Mouse (Mus musculus) adrenal gland, postnatal 14 days (tissue): Measurements from ENCODE around the gene Pfpl. TPM values are rescaled to one million over a fixed set of nuclear protein-coding genes. Genes with fewer than 3 reads are reported as not detected.

Experiments used
- DNase-seq: peaks from one replicate; pipeline ENCODE4 v3.0.0; 2021; ENCODE audit warnings: mixed read lengths
- long read RNA-seq, 2 experiments: library from polyadenylated mRNA; stranded (forward); transcript quantifications; one replicate each; pipeline ENCODE4 v2.0.0; 2021
- total RNA-seq: library from RNA; stranded (reverse); gene quantifications from 2 replicates; pipeline ENCODE4 v1.2.3, GENCODE M21; 2021

Gene Pfpl
- total RNA-seq = not detected in 2 replicates
- long read RNA-seq, experiment 1 = 0 reads
- long read RNA-seq, experiment 2 = 0 reads

DNA sequence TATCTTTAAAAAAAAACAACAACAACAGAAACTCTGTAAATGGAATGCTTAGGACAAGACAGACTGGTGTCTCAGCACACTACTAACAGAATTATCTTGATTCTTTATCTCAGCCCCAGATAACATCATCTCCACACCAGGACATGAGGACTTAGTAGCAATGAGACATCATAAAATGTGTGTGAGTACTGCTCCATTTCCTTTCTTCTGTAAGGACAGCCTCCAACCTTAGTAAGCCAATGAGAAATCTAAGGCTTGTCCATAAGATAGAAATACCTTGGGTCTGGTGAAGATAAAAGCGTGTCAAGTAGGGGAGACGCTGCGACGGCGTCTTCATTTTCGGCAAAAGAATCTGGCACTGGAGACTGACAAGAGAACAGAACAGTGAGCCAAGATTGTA lies at the start of gene Pfpl:
Gene Pfpl, plus strand, starts transcription at position 301 of the 400 bp plus-strand sequence.
- DNase-seq = no peak

- no peak for DNase-seq
Measured at GRCm38 (mm10) chr19:12386979-12387378, 40.7 kb upstream of the Pfpl start, which contains the start of gene Olfr1440. Gene Olfr1440 (plus strand): TSS chr19:12387279.

GRCm38 (mm10) chr19:12413737-12414136 lies 14.0 kb upstream of the Pfpl start:
- DNase-seq = no peak

DNA sequence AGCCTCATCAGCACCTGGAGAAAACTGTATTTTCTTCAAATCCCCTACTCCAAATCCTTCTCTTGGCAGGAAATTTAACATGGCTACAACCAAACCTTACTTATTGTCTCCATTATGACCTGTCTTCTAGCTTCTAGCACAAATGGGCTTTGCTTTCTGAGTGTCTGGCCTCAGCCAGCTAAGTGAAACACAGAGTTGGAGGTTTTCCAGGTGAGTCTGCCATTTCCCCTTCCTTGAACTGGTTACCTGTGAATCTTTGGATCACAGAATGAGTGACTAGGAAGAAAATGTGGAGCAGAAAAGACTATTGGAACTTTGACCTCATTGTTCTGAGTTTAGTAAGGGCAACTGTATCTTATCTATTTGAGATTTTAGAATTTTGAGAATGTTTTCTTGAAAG lies 10.3 kb upstream of the Pfpl start, which contains the start of gene Olfr1441:
Gene Olfr1441, plus strand, starts transcription at position 73 of the 400 bp plus-strand sequence.
- no peak for DNase-seq

DNA sequence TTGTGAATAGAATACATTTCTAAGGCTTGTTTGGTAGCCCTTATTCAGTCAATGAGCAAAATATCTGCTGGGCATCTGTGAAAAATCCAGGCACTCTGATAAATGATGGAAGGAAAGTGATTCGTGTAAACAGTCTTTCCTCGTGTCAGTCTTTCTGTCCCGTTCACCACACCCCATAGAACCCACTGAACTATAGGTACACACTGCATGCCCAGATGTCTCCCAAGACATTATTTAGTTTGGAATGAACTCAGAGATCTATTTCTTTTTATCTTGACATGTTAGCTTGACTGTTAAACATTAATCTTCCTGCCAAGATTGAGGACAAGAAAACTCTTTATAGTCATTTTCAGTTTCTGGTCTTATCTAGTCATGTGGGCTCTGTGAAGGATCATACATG lies 9.4 kb upstream of the Pfpl start:
- no peak for DNase-seq

DNA sequence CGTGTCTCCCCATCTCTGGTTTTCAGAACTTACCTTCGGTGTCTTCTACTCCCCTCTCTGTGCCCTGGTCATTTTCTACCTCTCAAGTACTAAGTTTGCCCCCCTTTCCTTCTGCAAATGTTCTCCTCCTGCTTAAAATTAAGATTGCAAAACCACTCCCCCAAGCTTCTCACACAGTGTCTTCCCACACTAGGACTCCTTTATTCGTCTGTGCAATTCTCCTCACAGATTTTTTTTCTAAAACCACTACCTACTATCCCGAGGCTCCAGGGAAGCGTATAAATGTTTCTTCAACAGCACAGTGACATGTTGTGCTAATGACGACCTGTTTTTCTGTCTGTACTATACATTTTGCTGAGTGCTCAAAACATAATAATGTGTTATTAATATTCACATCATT lies 7.2 kb upstream of the Pfpl start:
- no peak for DNase-seq

- DNase-seq = no peak
Measured at GRCm38 (mm10) chr19:12421680-12422079, 6.0 kb upstream of the Pfpl start.

GRCm38 (mm10) chr19:12427101-12427500 lies 604 bp upstream of the Pfpl start:
- DNase-seq = no peak

DNA sequence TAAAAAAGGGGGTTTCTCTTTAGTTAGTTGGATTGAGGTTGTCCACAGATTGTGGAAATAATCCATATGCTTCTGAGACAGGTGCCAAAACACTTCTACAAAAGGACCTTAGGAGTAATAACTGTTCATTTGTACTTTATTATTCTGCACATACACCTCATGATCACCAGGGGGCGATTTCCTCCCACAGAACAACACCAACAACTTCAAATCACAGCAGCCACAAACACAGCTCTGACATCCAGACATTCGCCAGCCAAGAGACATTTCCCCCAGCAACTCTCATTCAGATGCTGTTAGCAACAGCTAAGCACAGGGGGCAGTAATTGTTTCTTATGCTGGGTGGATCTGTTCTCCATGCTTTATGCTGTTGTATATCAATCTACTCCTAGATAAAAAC lies 5.3 kb downstream of the Pfpl start:
- peak; percentile 56 for DNase-seq

- DNase-seq = no peak
Measured at GRCm38 (mm10) chr19:12435011-12435416, 7.3 kb downstream of the Pfpl start.

- no peak for DNase-seq
Measured at GRCm38 (mm10) chr19:12435750-12436524, 8.2 kb downstream of the Pfpl start.

DNA sequence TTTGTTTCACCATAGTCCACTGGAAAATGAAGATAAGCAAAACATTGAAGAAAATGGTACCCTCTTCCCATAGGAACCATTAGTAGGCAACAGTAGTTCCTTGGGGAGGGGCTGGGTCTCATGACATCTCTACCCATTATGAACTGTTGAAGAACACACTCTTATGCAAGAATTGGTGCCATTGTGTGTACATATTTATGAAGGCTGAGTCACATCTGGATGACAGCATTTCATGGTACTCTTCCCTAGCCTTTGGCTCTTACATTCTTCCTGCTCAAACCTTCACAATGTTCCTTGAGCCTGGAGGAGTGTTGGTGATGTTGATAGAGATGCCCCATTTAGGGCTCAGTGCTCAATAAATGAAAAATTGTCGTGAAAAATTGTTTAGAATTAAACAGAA lies 11.9 kb downstream of the Pfpl start:
- no peak for DNase-seq

- DNase-seq = no peak
Measured at GRCm38 (mm10) chr19:12440103-12440725, 12.5 kb downstream of the Pfpl start.

- no peak for DNase-seq
Measured at GRCm38 (mm10) chr19:12442560-12442959, 14.9 kb downstream of the Pfpl start.

DNA sequence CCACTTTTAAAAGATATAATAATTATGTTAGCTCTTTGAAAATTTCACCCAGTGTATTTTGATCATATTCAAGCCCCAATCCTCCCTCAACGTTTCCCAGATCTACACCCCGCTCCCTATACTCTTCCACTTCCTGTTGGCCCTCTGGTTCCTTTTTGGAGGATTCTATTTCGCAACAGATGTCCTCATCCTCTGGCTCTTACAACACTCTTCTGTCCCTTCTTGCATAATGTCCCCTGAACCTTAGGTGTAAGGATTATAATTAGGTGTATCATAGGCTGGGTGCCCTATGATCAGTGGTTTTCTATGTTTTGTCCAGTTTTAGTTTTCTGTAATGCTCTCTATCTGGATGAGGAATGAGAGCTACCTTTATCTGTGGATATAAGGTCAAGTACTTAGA lies 17.3 kb downstream of the Pfpl start:
- DNase-seq = no peak

GRCm38 (mm10) chr19:12457401-12458066 lies 29.8 kb downstream of the Pfpl start:
- DNase-seq = no peak

DNA sequence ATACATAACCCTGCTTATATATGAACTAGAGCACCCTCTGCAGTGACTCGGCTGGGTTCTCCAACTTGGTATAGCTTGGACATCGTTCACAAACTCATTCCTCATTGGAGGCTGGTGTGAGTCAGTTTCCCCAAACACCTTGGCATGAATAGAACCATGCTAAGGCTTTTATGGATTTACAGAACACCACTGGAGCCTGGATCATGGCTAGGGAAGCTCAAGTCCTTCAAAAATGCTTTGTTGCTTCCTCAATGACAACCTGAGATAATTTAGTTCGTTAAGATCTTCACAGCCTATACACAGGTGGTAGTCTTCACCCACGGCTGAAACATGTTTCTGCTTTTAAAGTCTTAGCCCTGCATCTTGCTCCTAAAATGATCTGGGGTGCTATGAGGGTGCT lies 31.8 kb downstream of the Pfpl start:
- DNase-seq = no peak

GRCm38 (mm10) chr19:12460282-12461249 lies 32.9 kb downstream of the Pfpl start, which contains the start of gene Mpeg1:
Gene Mpeg1 (plus strand): TSS chr19:12460779.
- no peak for DNase-seq

GRCm38 (mm10) chr19:12462851-12463721 lies 35.4 kb downstream of the Pfpl start:
- no peak for DNase-seq

DNA sequence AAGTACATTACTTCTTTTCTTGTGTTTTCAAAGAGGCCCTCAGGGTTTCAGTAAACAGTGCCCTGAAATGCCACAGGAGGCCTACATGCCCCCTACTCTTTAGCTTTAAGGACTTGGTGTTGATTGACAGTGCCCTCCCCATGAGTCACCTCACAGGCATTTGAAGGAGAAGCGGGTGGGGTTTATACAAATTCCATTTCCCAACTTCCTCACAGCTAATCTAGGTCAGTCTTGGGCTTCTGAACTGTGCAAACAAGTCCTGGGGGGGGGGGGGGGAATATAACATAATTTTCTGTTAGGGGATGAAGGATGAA lies 36.0 kb downstream of the Pfpl start:
- DNase-seq = peak; percentile 51

DNA sequence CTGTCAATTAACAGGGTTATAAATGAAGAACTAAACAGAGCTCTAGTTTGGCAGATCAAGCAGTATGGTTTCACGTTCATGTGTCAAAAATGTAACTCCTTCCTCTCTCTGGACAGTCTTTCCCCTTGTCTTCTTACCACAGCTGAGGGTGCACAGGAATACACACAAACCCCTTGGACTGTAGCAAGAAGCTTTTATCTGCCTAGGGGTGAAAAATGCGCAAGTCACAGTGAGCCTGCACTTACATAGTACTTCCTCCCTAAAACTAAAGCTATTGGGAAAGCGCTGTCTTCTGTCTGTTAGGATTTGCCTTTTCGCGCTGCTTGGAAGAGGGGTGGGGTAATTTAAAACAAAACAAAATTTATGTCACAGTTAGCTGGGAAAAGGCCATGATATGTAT lies 36.4 kb downstream of the Pfpl start:
- no peak for DNase-seq
